Mouse (Mus musculus) lung, adult 2 months (tissue): ENCODE data around the gene Ccl3. TPM values are rescaled to one million over a fixed set of nuclear protein-coding genes. Genes with fewer than 3 reads are reported as not detected.

ENCODE experiments used
- DNase-seq: peaks from one replicate; pipeline ENCODE4 v3.0.0; 2022
- H3K4me1 ChIP-seq: fragments of 200-500 bp; 2 replicates; pipeline ENCODE4 v1.6.1; 2011; ENCODE audit warnings: low read length; ENCODE audit not compliant: control insufficient read depth, insufficient read depth
- H3K4me3 ChIP-seq: fragments of 200-500 bp; replicated peaks from 2 replicates; pipeline ENCODE3; 2011; ENCODE audit warnings: low read depth, mild to moderate bottlenecking, control low read depth, low read length; ENCODE audit errors: extremely low read depth
- CTCF ChIP-seq: fragments of 200-500 bp; IDR thresholded peaks from 2 replicates; pipeline ENCODE4 v1.5.1; 2011; ENCODE audit warnings: mild to moderate bottlenecking, low read length, control low read depth; ENCODE audit not compliant: insufficient read depth
- POLR2A ChIP-seq: fragments of 200-500 bp; IDR thresholded peaks from 2 replicates; pipeline ENCODE4 v1.6.1; 2011; ENCODE audit warnings: low read depth, mild to moderate bottlenecking, control low read depth, low read length, borderline replicate concordance; ENCODE audit errors: extremely low read depth
- WGBS: fragments of 180-500 bp; shearing (Covaris S2); methylation state at CpG from one replicate; pipeline ENCODE4 v1.1.7; 2018; 5-methylcytosine and 5-hydroxymethylcytosine counted together
- polyA plus RNA-seq: library from polyadenylated mRNA; depleted of rRNA; stranded (reverse); fragments of >200 nt; gene quantifications from 2 replicates; pipeline ENCODE4 v1.2.3, GENCODE M21; 2012; rRNA removed

The Ccl3 gene
- polyA plus RNA-seq, 1 experiment, result 5.7 TPM

DNA sequence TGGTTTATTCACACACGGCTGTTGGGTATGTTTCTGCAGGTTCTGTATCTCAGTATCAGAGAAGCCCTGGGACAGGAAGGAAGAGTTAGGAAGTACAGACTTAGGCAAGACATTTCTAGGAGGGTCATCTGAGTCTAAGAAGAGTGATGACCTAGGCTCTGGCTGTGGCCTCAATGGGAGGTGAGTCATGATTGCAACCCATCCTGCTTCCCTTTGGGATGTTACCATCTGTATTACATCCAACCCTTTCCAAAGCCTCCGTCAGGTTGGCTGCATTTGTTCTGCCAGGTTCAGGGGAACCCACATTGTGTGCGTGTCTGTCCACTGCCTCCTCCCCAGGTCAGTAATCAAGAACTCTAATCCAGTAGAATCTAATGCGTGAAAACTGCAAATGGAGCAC lies 44.5 kb downstream of the Ccl3 start:
- Histone ChIP-seq H3K4me1 (no peaks in the 10 kb centered on the region), H3K4me3 (no peak overlapping the region)
- no peak for TF ChIP-seq POLR2A
- TF ChIP-seq CTCF, result no peak
- WGBS, result 88% methylated on average over 4 of the region's 4 CpGs
- DNase-seq, result no peak

DNA sequence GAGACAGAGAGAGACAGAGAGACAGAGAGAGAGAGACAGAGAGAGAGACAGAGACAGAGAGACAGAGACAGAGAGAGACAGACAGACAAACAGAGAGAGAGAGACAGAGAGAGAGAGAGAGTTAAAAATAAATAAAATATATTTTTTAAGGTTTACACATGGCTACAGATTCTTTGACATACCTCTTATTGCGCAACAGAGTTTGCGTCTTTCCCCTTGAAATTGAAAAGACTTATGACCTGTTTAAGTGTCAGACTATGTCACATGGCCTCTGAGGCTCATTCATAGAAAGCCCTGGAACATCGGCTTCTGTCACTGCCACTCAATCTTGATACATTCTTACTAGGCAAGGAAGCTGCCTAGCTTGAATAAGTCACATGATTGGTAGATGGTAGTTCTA lies 45.8 kb downstream of the Ccl3 start:
- Histone ChIP-seq H3K4me1 (no peaks in the 10 kb centered on the region), H3K4me3 (no peak overlapping the region)
- no peak for TF ChIP-seq POLR2A
- TF ChIP-seq CTCF, result no peak
- WGBS, result 81% methylated on average over 3 of the region's 3 CpGs
- DNase-seq, result no peak

DNA sequence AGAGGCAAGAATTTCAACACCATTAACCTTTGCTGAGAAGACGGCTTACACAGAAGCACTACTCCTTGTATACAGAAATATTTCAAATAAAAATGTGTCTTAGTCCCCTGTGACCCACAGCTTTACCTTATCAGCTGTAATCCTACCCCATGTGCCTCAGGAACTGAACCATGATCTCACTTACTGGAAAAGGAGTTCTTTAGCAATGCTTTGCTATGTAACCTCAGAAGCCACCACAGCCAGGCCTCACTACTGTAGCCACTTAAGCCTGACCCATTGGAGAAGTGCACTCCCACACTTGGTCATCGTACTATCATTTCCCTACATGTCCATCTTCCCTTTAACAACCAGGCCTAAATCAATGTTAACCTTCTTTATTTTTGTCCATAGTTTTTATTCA lies 48.6 kb downstream of the Ccl3 start:
- TF ChIP-seq POLR2A (no peak), CTCF (no peak)
- WGBS, result 74% methylated on average over 2 of the region's 2 CpGs
- Histone ChIP-seq H3K4me1 (no peaks in the 10 kb centered on the region), H3K4me3 (no peak overlapping the region)
- DNase-seq, result no peak

DNA sequence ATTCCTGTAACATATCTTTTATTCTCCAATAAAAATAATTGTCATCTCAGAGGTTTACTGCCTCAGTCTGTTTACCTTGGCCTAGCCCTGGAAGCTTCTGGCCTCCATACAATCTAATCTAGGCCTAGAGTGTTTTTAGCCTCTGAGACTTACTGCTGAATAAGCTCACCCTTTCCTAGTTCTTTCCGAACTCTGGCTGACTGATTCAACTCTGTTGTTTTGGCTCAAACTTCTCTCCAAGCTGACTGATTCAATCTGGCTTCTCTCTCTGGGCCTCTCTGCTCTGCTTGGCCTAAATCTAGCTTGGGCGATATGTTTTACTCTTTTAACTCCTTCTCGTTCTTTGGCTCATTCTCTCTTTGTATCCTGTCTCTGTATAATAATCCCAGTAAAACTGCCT lies 50.2 kb downstream of the Ccl3 start:
- WGBS, result 77% methylated on average over 3 of the region's 3 CpGs
- Histone ChIP-seq H3K4me1 (no peaks in the 10 kb centered on the region), H3K4me3 (no peak overlapping the region)
- no peak for DNase-seq
- TF ChIP-seq POLR2A (no peak), CTCF (no peak)

DNA sequence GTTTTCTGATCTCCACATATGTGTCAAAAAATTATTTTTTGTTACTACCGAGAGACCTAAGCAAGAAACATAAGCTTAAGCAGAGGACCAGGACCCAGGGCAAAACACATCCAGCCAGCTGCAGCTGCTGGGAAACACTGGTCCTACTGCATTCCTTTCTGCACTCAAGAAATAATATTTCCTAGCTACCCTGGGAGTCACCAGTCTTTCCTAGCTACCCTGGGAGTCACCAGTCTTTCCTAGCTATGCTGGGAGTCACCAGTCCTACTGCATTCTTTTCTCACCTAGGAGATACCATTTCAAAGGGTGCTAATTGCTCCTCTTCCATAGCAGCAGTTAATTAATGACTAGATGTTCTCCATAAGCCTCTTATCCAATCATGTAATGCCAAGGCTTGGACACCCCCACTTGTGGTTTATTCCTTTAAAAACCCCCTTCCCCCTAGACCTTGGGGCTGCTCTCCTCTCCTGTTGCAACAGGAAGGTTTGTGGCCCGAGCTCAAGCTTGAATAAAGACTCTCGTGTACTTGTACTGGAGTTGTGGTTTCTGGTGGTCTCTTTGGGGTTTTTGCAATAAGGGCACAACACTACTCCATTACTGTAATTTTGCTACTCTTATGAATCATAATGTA lies 50.8 kb downstream of the Ccl3 start:
- Histone ChIP-seq H3K4me3 (no peak overlapping the region), H3K4me1 (no peaks in the 10 kb centered on the region)
- WGBS, result 62% methylated on average over 3 of the region's 3 CpGs
- no peak for TF ChIP-seq POLR2A
- no peak for TF ChIP-seq CTCF
- no peak for DNase-seq

Other genes starting within 250 kb of the Ccl3 start
- gene Rasl10b, start 240.2 kb downstream of the Ccl3 start, polyA plus RNA-seq, result 1.9 and 2.4 TPM in 2 replicates
- gene Gas2l2, start 219.9 kb downstream of the Ccl3 start, polyA plus RNA-seq, result 2.8 TPM in 2 replicates
- 0.54 TPM in 1 of 2 replicates, not detected in the other for gene 1700020L24Rik, start 211.7 kb downstream of the Ccl3 start, polyA plus RNA-seq
- gene Mmp28, start 186.3 kb downstream of the Ccl3 start, polyA plus RNA-seq, result 20.1 and 33.3 TPM in 2 replicates
- 8.5 and 10.7 TPM in 2 replicates for gene Taf15, start 176.3 kb downstream of the Ccl3 start, polyA plus RNA-seq
- 0.06 TPM in 1 of 2 replicates, not detected in the other for gene Heatr9, start 127.2 kb downstream of the Ccl3 start, polyA plus RNA-seq
- 70.3 and 198 TPM in 2 replicates for gene Ccl5, start 118.8 kb downstream of the Ccl3 start, polyA plus RNA-seq
- 3.6 and 8.0 TPM in 2 replicates for gene Ccl9, start 70.7 kb downstream of the Ccl3 start, polyA plus RNA-seq
- gene Ccl6, start 56.3 kb downstream of the Ccl3 start, polyA plus RNA-seq, result 64.7 and 98.8 TPM in 2 replicates
- gene Rpl9-ps1, start 3.7 kb downstream of the Ccl3 start, polyA plus RNA-seq, result not detected in 2 replicates
- 2.6 and 3.2 TPM in 2 replicates for gene Ccl4, start 13.2 kb upstream of the Ccl3 start, polyA plus RNA-seq
- 5.2 and 6.0 TPM in 2 replicates for gene Wfdc17, start 54.6 kb upstream of the Ccl3 start, polyA plus RNA-seq
- not detected in 2 replicates for gene Wfdc18, start 59.7 kb upstream of the Ccl3 start, polyA plus RNA-seq
- gene Wfdc21, start 97.6 kb upstream of the Ccl3 start, polyA plus RNA-seq, result 16.9 and 29.8 TPM in 2 replicates
- 15.8 and 16.8 TPM in 2 replicates for gene Heatr6, start 104.3 kb upstream of the Ccl3 start, polyA plus RNA-seq
- gene Hnf1b, start 200.7 kb upstream of the Ccl3 start, polyA plus RNA-seq, result 15.2 and 16.3 TPM in 2 replicates